Mouse (Mus musculus) cerebellum, adult 2 months (tissue): ENCODE data around the gene Syt2. TPM values are rescaled to one million over a fixed set of nuclear protein-coding genes. Genes with fewer than 3 reads are reported as not detected.

Experiments used
- DNase-seq, 2 experiments: peaks; one replicate each; pipeline ENCODE4 v3.0.0; 2021
- H3K27ac ChIP-seq: fragments of 200-500 bp; 2 replicates; pipeline ENCODE4 v1.5.1; 2012; ENCODE audit warnings: low read length, control low read depth, inconsistent platforms; ENCODE audit not compliant: insufficient read depth
- H3K27me3 ChIP-seq: fragments of 200-500 bp; 2 replicates; pipeline ENCODE4 v1.6.1; 2012; ENCODE audit warnings: inconsistent platforms, mild to moderate bottlenecking, low read length, moderate library complexity; ENCODE audit not compliant: control insufficient read depth, insufficient read depth
- H3K4me1 ChIP-seq: fragments of 200-500 bp; 2 replicates; pipeline ENCODE4 v1.6.1; 2011; ENCODE audit warnings: low read length; ENCODE audit not compliant: control insufficient read depth, insufficient read depth
- H3K4me3 ChIP-seq: fragments of 200-500 bp; replicated peaks from 2 replicates; pipeline ENCODE3; 2011; ENCODE audit warnings: mild to moderate bottlenecking, low read depth, low read length, control low read depth; ENCODE audit not compliant: insufficient read depth
- CTCF ChIP-seq: fragments of 200-500 bp; IDR thresholded peaks from 2 replicates; pipeline ENCODE4 v1.5.1; 2011; ENCODE audit warnings: low read depth, mild to moderate bottlenecking, control low read depth, low read length, moderate library complexity, borderline replicate concordance; ENCODE audit not compliant: insufficient read depth
- POLR2A ChIP-seq: fragments of 200-500 bp; IDR thresholded peaks from 2 replicates; pipeline ENCODE4 v1.6.1; 2011; ENCODE audit warnings: low read length, control low read depth, borderline replicate concordance; ENCODE audit not compliant: insufficient read depth
- WGBS: fragments of 180-500 bp; shearing (Covaris S2); methylation state at CpG from one replicate; pipeline ENCODE4 v1.1.7; 2018; 5-methylcytosine and 5-hydroxymethylcytosine counted together
- polyA plus RNA-seq: library from polyadenylated mRNA; depleted of rRNA; stranded (reverse); fragments of >200 nt; gene quantifications from 2 replicates; pipeline ENCODE4 v1.2.3, GENCODE M21; 2012

The Syt2 gene
- polyA plus RNA-seq, 1 experiment: 318 TPM

GRCm38 (mm10) chr1:134700151-134700550 lies 53.7 kb downstream of the Syt2 start:
- Histone ChIP-seq H3K4me3 (no peak overlapping the region), H3K27ac (peak overlapping the region; percentile 61), H3K4me1 (peaks cover 58% of the 10 kb centered on the region), H3K27me3 (no peaks in the 10 kb centered on the region)
- peak in 1 of 2 experiments; percentile 39 for DNase-seq
- no peak for TF ChIP-seq CTCF
- TF ChIP-seq POLR2A: no peak
- WGBS: 48% methylated on average over 2 of the region's 2 CpGs

GRCm38 (mm10) chr1:134700634-134701033 lies 54.2 kb downstream of the Syt2 start:
- DNase-seq: peak in 1 of 2 experiments; percentile 38
- no peak overlapping the region for H3K4me3 ChIP-seq
- 15% methylated on average over 5 of the region's 5 CpGs for WGBS
- peaks cover 63% of the 10 kb centered on the region for H3K4me1 ChIP-seq
- TF ChIP-seq CTCF: no peak
- no peak for TF ChIP-seq POLR2A
- H3K27ac ChIP-seq: peak overlapping the region; percentile 61
- H3K27me3 ChIP-seq: no peaks in the 10 kb centered on the region

DNA sequence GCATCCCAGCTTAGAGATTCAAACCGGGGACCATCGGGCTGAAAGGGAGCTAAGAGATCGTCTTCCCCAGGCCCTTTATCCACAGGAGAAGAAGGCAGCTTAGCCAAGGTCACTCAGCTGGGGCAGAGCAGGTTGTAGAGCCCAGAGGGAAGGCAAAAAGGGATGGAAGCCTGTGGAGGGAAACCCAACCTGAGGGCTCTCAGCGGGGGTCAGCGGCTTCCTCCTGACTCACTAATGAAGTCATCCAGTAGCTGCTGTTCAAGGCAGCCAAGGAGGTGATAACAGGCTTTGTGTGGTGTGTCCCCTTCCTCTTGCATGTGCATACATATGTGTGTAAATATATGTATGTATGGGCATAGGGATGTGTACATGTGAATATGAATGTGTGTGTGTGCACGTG lies 54.7 kb downstream of the Syt2 start:
- DNase-seq: peak in 1 of 2 experiments; percentile 62
- no peak overlapping the region for H3K4me3 ChIP-seq
- H3K4me1 ChIP-seq: peaks cover 65% of the 10 kb centered on the region
- H3K27me3 ChIP-seq: no peaks in the 10 kb centered on the region
- no peak for TF ChIP-seq POLR2A
- no peak for TF ChIP-seq CTCF
- H3K27ac ChIP-seq: peak overlapping the region; percentile 43
- 21% methylated on average over 6 of the region's 6 CpGs for WGBS

DNA sequence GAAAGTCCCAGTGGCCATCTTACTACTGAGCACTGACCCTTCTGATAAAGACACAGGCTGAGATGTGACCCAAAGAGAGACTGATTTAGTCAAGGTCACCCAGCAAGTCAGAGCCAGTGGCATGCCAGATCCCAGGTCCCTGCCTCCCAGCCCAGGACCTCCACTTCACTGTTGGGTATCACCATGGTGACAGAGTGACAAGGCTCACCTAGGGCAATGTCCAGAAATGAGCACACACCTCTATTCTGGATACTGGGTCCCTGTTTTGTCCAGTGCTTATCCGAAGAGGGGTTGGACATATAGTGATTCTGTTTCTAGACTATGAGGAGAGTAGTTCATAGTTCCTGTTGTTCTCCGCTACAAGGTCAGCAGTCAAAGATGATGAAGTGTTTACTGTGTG lies 56.8 kb downstream of the Syt2 start:
- WGBS: 92% methylated on average over 2 of the region's 2 CpGs
- Histone ChIP-seq H3K4me1 (peaks cover 69% of the 10 kb centered on the region), H3K27ac (no peak overlapping the region), H3K27me3 (no peaks in the 10 kb centered on the region), H3K4me3 (no peak overlapping the region)
- TF ChIP-seq CTCF: no peak
- no peak for TF ChIP-seq POLR2A
- no peak for DNase-seq

DNA sequence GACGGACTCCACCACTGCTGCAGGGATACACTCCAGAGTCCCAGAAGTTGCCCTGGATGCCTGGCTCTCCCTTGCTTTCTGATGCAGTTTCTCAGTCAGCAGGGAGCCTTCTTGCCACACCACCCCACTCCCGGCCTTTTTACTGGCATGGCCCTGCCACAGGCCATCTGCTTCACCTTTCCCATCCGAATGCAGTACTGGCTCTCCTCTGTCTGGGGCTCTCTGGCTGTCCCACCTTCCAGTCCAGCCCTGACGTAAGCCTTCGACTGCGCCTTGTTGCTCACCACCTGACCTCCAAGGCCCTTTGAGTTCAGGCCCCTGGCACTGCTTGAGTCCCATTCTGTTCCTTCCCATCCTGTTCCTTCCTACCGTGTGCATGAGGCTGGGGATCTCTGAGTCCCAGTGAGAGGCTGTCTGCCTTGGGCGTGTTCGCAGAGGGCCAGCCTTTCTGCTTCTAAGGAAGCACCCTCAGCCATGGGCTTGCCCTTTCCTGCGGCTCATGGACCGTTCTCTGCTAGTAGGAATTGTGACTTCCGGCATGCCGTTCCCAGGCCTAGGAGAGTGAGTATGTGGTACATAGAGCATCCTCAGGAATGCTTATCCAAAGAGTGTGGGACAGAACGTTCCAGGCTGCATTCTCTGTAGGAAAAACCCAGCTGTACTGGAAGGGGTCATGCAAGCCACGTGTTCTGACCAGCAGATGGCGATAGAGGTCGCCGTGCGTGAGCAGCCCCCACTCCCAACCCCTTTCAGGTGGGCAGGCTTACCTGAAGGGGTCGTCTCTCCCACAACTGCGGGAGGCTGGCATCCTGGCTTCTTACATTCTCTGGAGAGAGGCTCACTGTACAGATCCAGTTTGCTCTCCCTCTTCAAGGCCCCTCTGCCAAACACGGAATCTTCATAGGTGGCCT lies 58.2 kb downstream of the Syt2 start:
- H3K4me1 ChIP-seq: peaks cover 62% of the 10 kb centered on the region
- 22% methylated on average over 22 of the region's 22 CpGs for WGBS
- H3K27ac ChIP-seq: peak overlapping the region; percentile 45
- H3K27me3 ChIP-seq: no peaks in the 10 kb centered on the region
- DNase-seq: peak; percentile 74 to 79
- TF ChIP-seq CTCF (peak; percentile 85), POLR2A (no peak)
- H3K4me3 ChIP-seq: no peak overlapping the region

DNA sequence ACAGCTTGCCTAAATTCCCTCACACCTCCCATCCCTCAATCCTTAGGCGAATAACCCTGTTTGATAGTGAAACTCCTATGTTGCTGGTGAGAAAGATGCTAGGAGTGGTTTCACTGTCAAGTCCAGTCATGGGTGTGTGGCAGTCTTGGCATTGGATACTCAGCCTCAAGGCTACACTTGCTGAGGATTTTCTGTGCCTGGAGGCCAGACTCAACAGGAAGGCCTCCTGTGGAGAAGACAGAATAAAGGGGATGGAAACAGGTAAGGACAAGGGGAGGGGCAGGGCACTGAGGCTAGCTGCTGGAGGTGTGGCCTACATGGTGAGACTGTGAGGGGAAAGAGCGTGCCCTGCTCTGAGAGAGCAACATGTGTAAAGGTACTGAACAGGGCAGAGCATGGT lies 60.1 kb downstream of the Syt2 start:
- peaks cover 57% of the 10 kb centered on the region for H3K4me1 ChIP-seq
- 46% methylated on average over 2 of the region's 2 CpGs for WGBS
- TF ChIP-seq CTCF: no peak
- no peak for TF ChIP-seq POLR2A

GRCm38 (mm10) chr1:134707516-134707915 lies 61.0 kb downstream of the Syt2 start:
- TF ChIP-seq POLR2A (no peak), CTCF (no peak)
- no peak overlapping the region for H3K4me3 ChIP-seq
- 89% methylated on average over 3 of the region's 3 CpGs for WGBS
- H3K4me1 ChIP-seq: peaks cover 63% of the 10 kb centered on the region
- DNase-seq: peak in 1 of 2 experiments; percentile 27
- H3K27me3 ChIP-seq: no peaks in the 10 kb centered on the region
- no peak overlapping the region for H3K27ac ChIP-seq

More for the DNA sequence above, 60.1 kb downstream of the Syt2 start:
- no peak overlapping the region for H3K4me3 ChIP-seq
- H3K27ac ChIP-seq: 0 out of 2 replicates have a peak overlapping the region, but pooled peaks have one; percentile 3
- no peaks in the 10 kb centered on the region for H3K27me3 ChIP-seq
- DNase-seq: peak in 1 of 2 experiments; percentile 30

DNA sequence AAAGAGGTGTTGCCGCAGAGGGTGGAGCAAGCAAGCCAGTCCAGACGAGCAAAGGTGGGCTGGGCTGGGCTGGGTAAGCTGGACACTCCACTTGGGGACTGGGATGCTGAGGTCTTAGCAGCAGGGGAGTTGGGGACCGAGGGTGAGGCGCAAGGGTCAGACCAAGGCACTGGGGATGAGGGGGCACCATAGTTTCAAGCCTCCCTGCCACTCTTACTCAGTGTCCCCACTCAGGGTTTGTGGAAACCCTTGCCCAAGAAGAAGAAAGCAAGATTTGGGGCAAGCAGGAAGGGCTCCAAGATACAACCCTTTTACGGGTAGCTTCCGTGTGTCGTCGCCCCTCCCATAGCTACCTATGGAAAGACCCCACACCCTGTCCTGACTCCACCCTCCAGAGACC lies 61.8 kb downstream of the Syt2 start:
- Histone ChIP-seq H3K4me1 (peaks cover 66% of the 10 kb centered on the region), H3K27me3 (no peaks in the 10 kb centered on the region), H3K4me3 (peak overlapping the region; percentile 95), H3K27ac (peak overlapping the region; percentile 98)
- DNase-seq: peak in 1 of 2 experiments; percentile 39
- WGBS: 23% methylated on average over 8 of the region's 8 CpGs
- TF ChIP-seq CTCF: no peak
- no peak for TF ChIP-seq POLR2A
